23 mouse cellular contexts compared by ENCODE assay signal in the genomic region with DNA sequence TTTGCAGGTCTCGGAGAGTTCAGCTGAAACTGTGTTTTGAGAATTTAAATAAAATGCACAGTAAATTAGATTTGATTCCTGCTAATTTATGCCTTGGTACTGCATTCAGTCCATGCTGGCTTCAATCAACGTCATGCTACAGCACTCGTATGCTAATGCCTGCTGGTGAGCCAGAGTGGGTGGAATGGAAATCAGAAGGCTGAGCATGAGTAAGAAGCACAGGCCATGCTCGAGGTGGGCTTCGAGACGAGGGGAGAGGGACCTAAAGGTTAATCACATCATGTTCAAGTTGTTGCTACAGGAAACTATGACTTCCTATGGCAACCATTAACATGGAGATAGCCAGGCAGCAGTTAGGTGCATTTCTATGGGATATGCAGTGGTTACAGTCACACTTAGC.
DNase-seq lines count a peak whose midpoint lies in the region; ATAC-seq and TF ChIP-seq lines count a peak whose summit lies in the region.
"Had no signal": no experiment of that assay in that cellular context is flagged by ENCODE, and none has a peak within 500 bp of the region (broad histone marks: within the 10 kb centered on the region; RNA-seq: fewer than 3 reads in every experiment).

No protein-coding gene starts in this region.

- TF ChIP-seq CTCF in forebrain, postnatal 0 days (IDR thresholded peaks at IDR 0.05; ENCODE audit: low read depth): no peak

- no peaks in the 10 kb centered on the region for H3K27me3 ChIP-seq in hindbrain, embryonic 11.5 days (ENCODE audit: control insufficient read depth, insufficient read depth, low read length)
- no peaks in the 10 kb centered on the region for H3K27me3 ChIP-seq in hindbrain, embryonic 10.5 days (ENCODE audit: insufficient read depth, poor library complexity, severe bottlenecking)
- H3K27me3 ChIP-seq in midbrain, embryonic 14.5 days (ENCODE audit: control insufficient read depth, insufficient read depth, low read length): no peaks in the 10 kb centered on the region
- no peaks in the 10 kb centered on the region for H3K27me3 ChIP-seq in midbrain, embryonic 16.5 days (ENCODE audit: control insufficient read depth, insufficient read depth, low read depth, low read length)
- H3K27me3 ChIP-seq in embryonic facial prominence, embryonic 11.5 days (ENCODE audit: control insufficient read depth, insufficient read depth, low read length): no peaks in the 10 kb centered on the region
- no peaks in the 10 kb centered on the region for H3K27me3 ChIP-seq in forebrain, postnatal 0 days (ENCODE audit: insufficient read depth, low read length)
- H3K27me3 ChIP-seq: embryonic facial prominence, embryonic 15.5 days; hindbrain, embryonic 15.5 days had no signal

- no peak overlapping the region for H3K27ac ChIP-seq in hindbrain, embryonic 11.5 days (ENCODE audit: low read depth, low read length)
- no peak overlapping the region for H3K27ac ChIP-seq in hindbrain, embryonic 10.5 days
- no peak overlapping the region for H3K27ac ChIP-seq in midbrain, embryonic 14.5 days (replicated peaks; ENCODE audit: low read depth, low read length)
- no peak overlapping the region for H3K27ac ChIP-seq in midbrain, embryonic 16.5 days (ENCODE audit: low read length)
- no peak overlapping the region for H3K27ac ChIP-seq in embryonic facial prominence, embryonic 11.5 days (replicated peaks; ENCODE audit: low read depth, low read length)
- no peak overlapping the region for H3K27ac ChIP-seq in forebrain, postnatal 0 days (ENCODE audit: low read depth, low read length)
- H3K27ac ChIP-seq: embryonic facial prominence, embryonic 15.5 days; heart, embryonic 10.5 days; hindbrain, embryonic 15.5 days had no signal

- no peak overlapping the region for H3K4me2 ChIP-seq in hindbrain, embryonic 11.5 days (replicated peaks; ENCODE audit: low read depth, low read length)
- H3K4me2 ChIP-seq in midbrain, embryonic 14.5 days (ENCODE audit: low read length): no peak overlapping the region
- H3K4me2 ChIP-seq in midbrain, embryonic 16.5 days (ENCODE audit: low read length): no peak overlapping the region
- H3K4me2 ChIP-seq in embryonic facial prominence, embryonic 11.5 days (ENCODE audit: low read depth, low read length): no peak overlapping the region
- H3K4me2 ChIP-seq in forebrain, postnatal 0 days (ENCODE audit: low read depth): no peak overlapping the region
- H3K4me2 ChIP-seq: embryonic facial prominence, embryonic 15.5 days; hindbrain, embryonic 15.5 days had no signal

- peak; percentile 6 for DNase-seq in hindbrain, embryonic 11.5 days (ENCODE audit: low spot score)
- DNase-seq in hindbrain, embryonic 10.5 days (ENCODE audit: low spot score): no peak
- DNase-seq in midbrain, embryonic 14.5 days: peak; percentile 21
- DNase-seq in embryonic facial prominence, embryonic 11.5 days (ENCODE audit: low spot score): peak; percentile 5
- DNase-seq in forebrain, postnatal 0 days: no peak
- no peak for DNase-seq in left cerebral cortex, adult 8-10 months (ENCODE audit: low spot score in 2 of 2)
- DNase-seq in adrenal gland, postnatal 36 days: no peak
- DNase-seq: adrenal gland, adult 8-10 months; cerebellum, adult 18-20 months; cerebellum, adult 9-11 months; cerebellum, postnatal 36 days; gastrocnemius, postnatal 10 days; heart, adult 18-20 months; heart, postnatal 10 days; heart, postnatal 4 days had no signal

- no peaks in the 10 kb centered on the region for H3K4me1 ChIP-seq in hindbrain, embryonic 11.5 days (replicated peaks; ENCODE audit: control insufficient read depth, insufficient read depth, low read length)
- H3K4me1 ChIP-seq in hindbrain, embryonic 10.5 days (replicated peaks): no peaks in the 10 kb centered on the region
- no peaks in the 10 kb centered on the region for H3K4me1 ChIP-seq in midbrain, embryonic 14.5 days (ENCODE audit: control insufficient read depth, insufficient read depth, low read length)
- no peaks in the 10 kb centered on the region for H3K4me1 ChIP-seq in midbrain, embryonic 16.5 days (ENCODE audit: control insufficient read depth, insufficient read depth, low read length)
- no peaks in the 10 kb centered on the region for H3K4me1 ChIP-seq in embryonic facial prominence, embryonic 11.5 days (ENCODE audit: control insufficient read depth, insufficient read depth, low read length)
- H3K4me1 ChIP-seq in forebrain, postnatal 0 days (ENCODE audit: insufficient read depth): no peaks in the 10 kb centered on the region
- H3K4me1 ChIP-seq: embryonic facial prominence, embryonic 15.5 days; heart, embryonic 10.5 days; hindbrain, embryonic 15.5 days had no signal

- no peak overlapping the region for H3K4me3 ChIP-seq in hindbrain, embryonic 11.5 days (ENCODE audit: low read depth, low read length)
- no peak overlapping the region for H3K4me3 ChIP-seq in hindbrain, embryonic 10.5 days
- H3K4me3 ChIP-seq in midbrain, embryonic 14.5 days (replicated peaks; ENCODE audit: low read depth, low read length): no peak overlapping the region
- no peak overlapping the region for H3K4me3 ChIP-seq in midbrain, embryonic 16.5 days (ENCODE audit: low read depth, low read length)
- H3K4me3 ChIP-seq in embryonic facial prominence, embryonic 11.5 days (ENCODE audit: low read depth, low read length): no peak overlapping the region
- no peak overlapping the region for H3K4me3 ChIP-seq in forebrain, postnatal 0 days (ENCODE audit: low read depth, low read length)
- H3K4me3 ChIP-seq: embryonic facial prominence, embryonic 15.5 days; erythroblast, embryonic 14.5 days; heart, embryonic 10.5 days; hindbrain, embryonic 15.5 days had no signal

- ATAC-seq in hindbrain, embryonic 11.5 days (ENCODE audit: low FRiP score): no peak
- no peak for ATAC-seq in midbrain, embryonic 14.5 days (ENCODE audit: low FRiP score, low TSS enrichment)
- no peak for ATAC-seq in midbrain, embryonic 16.5 days
- no peak for ATAC-seq in embryonic facial prominence, embryonic 11.5 days (replicated peaks; ENCODE audit: insufficient number of reproducible peaks, low FRiP score, low TSS enrichment, low read depth)
- peak; percentile 56; the same call in 1 of the 2 replicates for ATAC-seq in forebrain, postnatal 0 days
- ATAC-seq: inflammation-experienced regulatory T-cells, adult 6 months; intestine, postnatal 0 days had no signal

- no peaks in the 10 kb centered on the region for H3K9me3 ChIP-seq in hindbrain, embryonic 11.5 days (ENCODE audit: control insufficient read depth, low read length)
- no peaks in the 10 kb centered on the region for H3K9me3 ChIP-seq in hindbrain, embryonic 10.5 days
- no peaks in the 10 kb centered on the region for H3K9me3 ChIP-seq in midbrain, embryonic 14.5 days (ENCODE audit: control insufficient read depth, low read length)
- H3K9me3 ChIP-seq in midbrain, embryonic 16.5 days (replicated peaks; ENCODE audit: control insufficient read depth, low read length, poor library complexity, severe bottlenecking): no peaks in the 10 kb centered on the region
- H3K9me3 ChIP-seq in embryonic facial prominence, embryonic 11.5 days (replicated peaks; ENCODE audit: control insufficient read depth, low read length): no peaks in the 10 kb centered on the region
- H3K9me3 ChIP-seq in forebrain, postnatal 0 days (ENCODE audit: low read length): no peaks in the 10 kb centered on the region
- H3K9me3 ChIP-seq: embryonic facial prominence, embryonic 15.5 days; G1E; heart, embryonic 10.5 days; hindbrain, embryonic 15.5 days had no signal

- no peak overlapping the region for H3K9ac ChIP-seq in hindbrain, embryonic 11.5 days (ENCODE audit: low read depth, low read length)
- H3K9ac ChIP-seq in midbrain, embryonic 14.5 days (replicated peaks; ENCODE audit: low read length): no peak overlapping the region
- H3K9ac ChIP-seq in midbrain, embryonic 16.5 days (ENCODE audit: low read depth, low read length): no peak overlapping the region
- no peak overlapping the region for H3K9ac ChIP-seq in embryonic facial prominence, embryonic 11.5 days (replicated peaks; ENCODE audit: low read length)
- no peak overlapping the region for H3K9ac ChIP-seq in forebrain, postnatal 0 days
- H3K9ac ChIP-seq: embryonic facial prominence, embryonic 15.5 days; hindbrain, embryonic 15.5 days had no signal

- no peaks in the 10 kb centered on the region for H3K36me3 ChIP-seq in hindbrain, embryonic 11.5 days (ENCODE audit: control insufficient read depth, insufficient read depth, low read length)
- H3K36me3 ChIP-seq in hindbrain, embryonic 10.5 days: no peaks in the 10 kb centered on the region
- H3K36me3 ChIP-seq in midbrain, embryonic 14.5 days (ENCODE audit: control insufficient read depth, insufficient read depth, low read length): no peaks in the 10 kb centered on the region
- H3K36me3 ChIP-seq in midbrain, embryonic 16.5 days (ENCODE audit: control insufficient read depth, insufficient read depth, low read length): no peaks in the 10 kb centered on the region
- H3K36me3 ChIP-seq in embryonic facial prominence, embryonic 11.5 days (replicated peaks; ENCODE audit: control insufficient read depth, insufficient read depth, low read depth, low read length): no peaks in the 10 kb centered on the region
- H3K36me3 ChIP-seq in forebrain, postnatal 0 days (ENCODE audit: insufficient read depth): no peaks in the 10 kb centered on the region
- H3K36me3 ChIP-seq: embryonic facial prominence, embryonic 15.5 days; G1E; heart, embryonic 10.5 days; hindbrain, embryonic 15.5 days had no signal

- 53% methylated on average over 6 of the region's 6 CpGs for WGBS in hindbrain, embryonic 11.5 days
- 73% methylated on average over 6 of the region's 6 CpGs for WGBS in hindbrain, embryonic 10.5 days
- 45% methylated on average over 6 of the region's 6 CpGs for WGBS in midbrain, embryonic 14.5 days
- 35% methylated on average over 6 of the region's 6 CpGs for WGBS in midbrain, embryonic 16.5 days
- WGBS in embryonic facial prominence, embryonic 11.5 days: 53% methylated on average over 6 of the region's 6 CpGs
- WGBS in forebrain, postnatal 0 days: 36% methylated on average over 6 of the region's 6 CpGs

Comparison
In these comparisons a context has a peak if more than half of its experiments do, and no peak if none do; other contexts are left out.
1. DNase-seq: peak in hindbrain, embryonic 11.5 days (single experiment), midbrain, embryonic 14.5 days (single experiment) and embryonic facial prominence, embryonic 11.5 days (single experiment); none in hindbrain, embryonic 10.5 days (single experiment), forebrain, postnatal 0 days (single experiment), left cerebral cortex, adult 8-10 months (0 of 2) and adrenal gland, postnatal 36 days (0 of 2).